Mouse (Mus musculus) adrenal gland, adult 2 months (tissue): ENCODE results near the gene Slc35f2. TPM values are rescaled to one million over a fixed set of nuclear protein-coding genes. Genes with fewer than 3 reads are reported as not detected.

Experiments used
- DNase-seq: peaks from one replicate; pipeline ENCODE4 v3.0.0; 2021
- polyA plus RNA-seq: library from polyadenylated mRNA; depleted of rRNA; stranded (reverse); fragments of >200 nt; gene quantifications from 2 replicates; pipeline ENCODE4 v1.2.3, GENCODE M21; 2012; rRNA removed
- total RNA-seq, 2 experiments: library from RNA; stranded (reverse); gene quantifications; 2 replicates each; pipeline ENCODE4 v1.2.3; 2021

The Slc35f2 gene
- total and polyA plus RNA-seq, 3 experiments, result 0.61 to 1.3 (median 0.70) TPM

GRCm38 (mm10) chr9:53829081-53829865 is 57.9 kb downstream of the Slc35f2 start:
- peak; percentile 20 for DNase-seq

DNA sequence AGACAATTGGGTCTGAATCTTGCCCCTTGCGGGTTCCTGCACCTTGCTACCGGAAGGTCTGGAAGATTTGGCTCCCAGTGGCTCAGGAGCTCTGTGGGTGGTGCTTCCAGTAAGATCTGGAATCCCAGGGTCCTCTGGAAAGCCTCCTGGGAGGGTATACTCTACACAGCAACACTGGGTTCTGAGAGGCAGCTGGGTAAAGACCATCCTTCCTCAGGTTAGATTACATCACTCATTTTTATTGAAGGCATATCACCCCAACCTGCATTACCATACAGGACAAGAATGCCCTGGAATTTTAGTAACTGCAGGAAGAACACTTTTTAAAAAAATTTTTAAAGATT is 58.5 kb downstream of the Slc35f2 start:
- DNase-seq, result no peak

DNA sequence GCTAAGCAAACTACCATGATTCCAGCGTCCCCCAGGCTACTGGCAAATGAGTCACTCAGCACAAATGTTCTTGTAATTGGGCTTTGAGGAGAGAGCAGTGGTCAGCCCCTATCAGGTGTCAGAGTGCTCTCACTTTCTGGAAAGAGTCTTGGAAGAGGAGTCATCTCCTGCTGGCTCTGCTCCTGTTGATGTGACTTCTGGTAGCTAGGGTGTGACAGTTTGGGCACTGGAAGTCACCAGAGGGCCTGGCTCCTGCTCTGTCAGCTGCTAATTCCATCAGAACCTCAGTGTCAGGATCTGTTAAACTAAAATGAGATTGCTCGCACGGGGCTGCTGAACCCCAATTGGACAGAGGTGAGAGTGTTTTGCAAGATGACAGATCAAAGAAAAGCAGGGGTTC is 63.7 kb downstream of the Slc35f2 start:
- DNase-seq, result no peak

DNA sequence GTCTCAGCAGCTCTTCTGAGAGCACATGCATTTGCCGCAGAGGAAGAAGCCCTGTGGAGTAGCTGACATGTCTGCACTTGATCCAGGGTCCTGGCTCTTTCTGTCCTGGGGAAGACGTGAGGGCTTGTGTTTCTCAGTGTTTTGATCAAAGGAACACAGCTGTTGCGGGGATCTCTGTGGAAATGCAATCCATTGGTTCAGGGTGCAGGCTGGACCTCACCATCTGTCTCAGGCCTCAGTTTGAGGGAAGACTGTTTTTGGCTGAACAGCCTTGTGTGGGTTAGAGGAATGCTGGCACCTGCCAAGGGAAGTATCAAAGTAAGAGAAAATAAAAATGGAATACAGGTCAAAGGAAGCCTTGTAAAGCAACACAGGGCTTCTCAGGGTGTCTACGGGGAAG is 64.6 kb downstream of the Slc35f2 start:
- DNase-seq, result no peak

DNA sequence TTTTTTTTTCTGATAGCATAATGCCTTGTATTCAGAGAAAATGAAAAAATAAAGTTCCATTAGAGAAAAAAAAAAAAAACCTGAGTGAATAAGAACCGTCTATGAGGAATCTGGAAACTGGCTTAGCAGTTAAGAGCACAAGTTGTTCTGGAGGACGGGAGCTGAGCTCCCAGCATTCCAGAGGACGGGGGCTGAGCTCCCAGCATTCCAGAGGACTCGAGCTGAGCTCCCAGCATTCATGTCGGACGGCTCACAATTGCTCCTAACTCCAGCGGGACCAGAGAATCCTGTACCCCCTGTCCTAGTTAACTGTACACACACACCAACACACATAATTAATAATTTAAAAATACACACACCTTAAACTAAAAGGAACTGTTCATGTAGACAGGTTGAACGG is 67.5 kb downstream of the Slc35f2 start:
- DNase-seq, result no peak

DNA sequence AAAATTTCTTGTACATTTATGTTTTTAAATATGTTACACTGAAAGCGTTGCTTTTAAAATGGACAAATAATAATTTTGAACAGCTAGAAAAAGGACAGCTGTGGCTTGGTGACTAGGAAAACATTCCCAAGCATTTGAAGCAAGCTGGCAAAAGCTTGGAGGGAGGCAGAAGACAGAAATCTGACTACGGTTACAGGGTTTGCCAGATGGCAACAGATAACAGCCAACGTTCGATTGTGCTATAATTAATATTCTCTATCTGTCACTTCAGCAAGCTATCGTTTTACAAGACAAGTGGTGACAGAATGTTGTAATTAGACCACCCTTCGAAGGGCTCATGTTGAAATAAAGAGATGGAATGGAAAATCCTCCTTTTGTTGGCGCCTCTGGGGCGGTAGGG is 77.2 kb downstream of the Slc35f2 start:
- DNase-seq, result no peak

GRCm38 (mm10) chr9:53849864-53850263 is 78.5 kb downstream of the Slc35f2 start, which contains the start of gene Sln:
TSS of gene Sln (plus strand) at chr9:53850164.
- no peak for DNase-seq

- no peak for DNase-seq
Measured at GRCm38 (mm10) chr9:53852158-53852557, 80.8 kb downstream of the Slc35f2 start.

- no peak for DNase-seq
Measured at GRCm38 (mm10) chr9:53853672-53854071, 82.3 kb downstream of the Slc35f2 start.

- DNase-seq, result no peak
Measured at GRCm38 (mm10) chr9:53854525-53854924, 83.2 kb downstream of the Slc35f2 start.

- no peak for DNase-seq
Measured at GRCm38 (mm10) chr9:53857864-53858263, 86.5 kb downstream of the Slc35f2 start.

Other genes starting within 250 kb of the Slc35f2 start
- 10 to 100 TPM; 11.4 to 13.7 TPM for gene Atm, start 234.8 kb upstream of the Slc35f2 start, total RNA-seq
- gene Atm, start 234.8 kb upstream of the Slc35f2 start, polyA plus RNA-seq, result 0.27 and 0.35 TPM in 2 replicates
- 10 to 100 TPM; 11.6 to 13.0 TPM for gene Npat, start 234.5 kb upstream of the Slc35f2 start, total RNA-seq
- gene Npat, start 234.5 kb upstream of the Slc35f2 start, polyA plus RNA-seq, result 0.72 and 0.97 TPM in 2 replicates
- gene Acat1, start 161.2 kb upstream of the Slc35f2 start, total RNA-seq, result 100 to 1,000 TPM; 155 to 163 TPM
- gene Acat1, start 161.2 kb upstream of the Slc35f2 start, polyA plus RNA-seq, result 23.2 and 30.6 TPM in 2 replicates
- gene Cul5, start 101.5 kb upstream of the Slc35f2 start, total RNA-seq, result 10 to 100 TPM; 32.2 to 35.8 TPM
- gene Cul5, start 101.5 kb upstream of the Slc35f2 start, polyA plus RNA-seq, result 6.5 and 7.5 TPM in 2 replicates
- 1 to 10 TPM in 1 of 2 experiments, under 1 TPM in 1; 0.43 to 1.1 TPM for gene Rab39, start 65.3 kb upstream of the Slc35f2 start, total RNA-seq
- gene Rab39, start 65.3 kb upstream of the Slc35f2 start, polyA plus RNA-seq, result 0.12 and 0.19 TPM in 2 replicates
- not detected for gene Sln, start 78.6 kb downstream of the Slc35f2 start, total RNA-seq
- not detected in 2 replicates for gene Sln, start 78.6 kb downstream of the Slc35f2 start, polyA plus RNA-seq
- 1 to 10 TPM; 2.5 to 4.4 TPM for gene Elmod1, start 203.8 kb downstream of the Slc35f2 start, total RNA-seq
- gene Elmod1, start 203.8 kb downstream of the Slc35f2 start, polyA plus RNA-seq, result 0.57 and 0.79 TPM in 2 replicates